ENCODE assay signal across 9 mouse cellular contexts in genomic region chr15:79326264-79326663, GRCm38 (mm10). TPM values are rescaled to one million over a fixed set of nuclear protein-coding genes. Genes with fewer than 3 reads are reported as not detected.
DNase-seq lines count a peak whose midpoint lies in the region; ATAC-seq and TF ChIP-seq lines count a peak whose summit lies in the region.
"Had no signal": no experiment of that assay in that cellular context is flagged by ENCODE, and none has a peak within 500 bp of the region (broad histone marks: within the 10 kb centered on the region; RNA-seq: fewer than 3 reads in every experiment).

No protein-coding gene starts in this region.

- H3K79me2 ChIP-seq in CH12.LX (replicated peaks; ENCODE audit: control insufficient read depth, extremely low read depth, insufficient read depth, poor library complexity, severe bottlenecking), result peaks cover 25% of the 10 kb centered on the region

- H3K9me3 ChIP-seq in CH12.LX (replicated peaks; ENCODE audit: low read length), result no peaks in the 10 kb centered on the region
- H3K9me3 ChIP-seq in intestine, embryonic 16.5 days (ENCODE audit: control insufficient read depth, low read length), result no peaks in the 10 kb centered on the region

- dilution Hi-C loops in CH12.LX (cut with MboI; ENCODE audit: extremely low pct_ligation_motif_present, extremely low pct_unique_long_range_greater_than_20kb, low sequenced_read_pairs), result no loop called here

- H3K36me3 ChIP-seq in CH12.LX (replicated peaks in 1 of 2; ENCODE audit: control insufficient read depth in 1 of 2, insufficient read depth in 1 of 2, low read length in 1 of 2), result peaks cover 0 to 3% of the 10 kb centered on the region in 2 experiments
- H3K36me3 ChIP-seq in intestine, embryonic 16.5 days (ENCODE audit: control insufficient read depth, insufficient read depth, low read length), result no peaks in the 10 kb centered on the region

- ATAC-seq in intestine, embryonic 16.5 days, result no peak
- no peak for ATAC-seq in megakaryocyte progenitor cell, adult 5-6 weeks (replicated peaks; ENCODE audit: poor library complexity)

- peak overlapping the region; percentile 97 for H3K27ac ChIP-seq in CH12.LX (ENCODE audit: insufficient read depth, low read depth)
- peak overlapping the region; percentile 97 for H3K27ac ChIP-seq in intestine, embryonic 16.5 days (ENCODE audit: low read length)

- no peak for TF ChIP-seq CTCF in CH12.LX (conservative IDR thresholded peaks at IDR 0.05 in 1 of 2, IDR thresholded peaks at IDR 0.05 in 1 of 2; ENCODE audit: low read depth in 2 of 2, low read length in 2 of 2)

- peak overlapping the region; percentile 31 to 91 (median 36) for H3K4me3 ChIP-seq in CH12.LX (replicated peaks in 1 of 3; ENCODE audit: low read depth in 2 of 3, low read length in 2 of 3, poor library complexity in 1 of 3)
- peak overlapping the region; percentile 70 for H3K4me3 ChIP-seq in intestine, embryonic 16.5 days (ENCODE audit: low read length)

- in situ Hi-C loops in CH12.LX (cut with MboI; ENCODE audit: low pct_ligation_motif_present, low pct_unique_long_range_greater_than_20kb, low sequenced_read_pairs), result loop anchor here (25.0 kb wide), 1 partner anchor 414 kb away; the partner anchor contains the start of gene Pdxp

- peak; percentile 27; the same call in 1 of the 2 replicates for TF ChIP-seq POLR2A in CH12.LX (IDR thresholded peaks at IDR 0.05; ENCODE audit: low read depth, low read length)

- 53% methylated on average over 4 of the region's 4 CpGs for WGBS in intestine, embryonic 16.5 days

- peaks cover 21 to 68% of the 10 kb centered on the region in 2 experiments for H3K4me1 ChIP-seq in CH12.LX (ENCODE audit: control insufficient read depth in 1 of 2, insufficient read depth in 2 of 2)
- peaks cover 36% of the 10 kb centered on the region for H3K4me1 ChIP-seq in intestine, embryonic 16.5 days (ENCODE audit: control insufficient read depth, insufficient read depth, low read length)

- no peak for TF ChIP-seq EP300 in CH12.LX (IDR thresholded peaks at IDR 0.05; ENCODE audit: low read length)

- no peaks in the 10 kb centered on the region for H3K27me3 ChIP-seq in CH12.LX (replicated peaks)
- H3K27me3 ChIP-seq in intestine, embryonic 16.5 days (replicated peaks; ENCODE audit: control insufficient read depth, insufficient read depth, low read length), result no peaks in the 10 kb centered on the region

- H3K9ac ChIP-seq in CH12.LX (ENCODE audit: insufficient read depth, low read depth), result peak overlapping the region; percentile 55
- H3K9ac ChIP-seq in intestine, embryonic 16.5 days (ENCODE audit: low read depth, low read length), result peak overlapping the region; percentile 58

- DNase-seq in embryo, embryonic 10.5 days (ENCODE audit: low spot score), result peak; percentile 8
- DNase-seq in embryo, embryonic 9.5 days (ENCODE audit: extremely low spot score), result no peak
- peak; percentile 49 for DNase-seq in CH12.LX (ENCODE audit: extremely low read depth)
- DNase-seq in lung, postnatal 10 days, result peak; percentile 73
- DNase-seq in ovary, postnatal 10 days (ENCODE audit: low spot score), result no peak
- no peak for DNase-seq in urinary bladder, postnatal 4 days (ENCODE audit: low spot score in 2 of 2)
- DNase-seq: heart, postnatal 14 days had no signal

- peak overlapping the region; percentile 95 for H3K4me2 ChIP-seq in CH12.LX (ENCODE audit: insufficient read depth, low read depth, poor library complexity, severe bottlenecking)
- H3K4me2 ChIP-seq in intestine, embryonic 16.5 days (ENCODE audit: low read depth, low read length), result peak overlapping the region; percentile 83

- no peak for TF ChIP-seq RAD21 in CH12.LX (IDR thresholded peaks at IDR 0.05; ENCODE audit: low read depth, low read length)

TF ChIP-seq in CH12.LX, 34 proteins besides CTCF, POLR2A, EP300 and RAD21:
- TF ChIP-seq MYC (IDR thresholded peaks at IDR 0.05; ENCODE audit: low read depth, low read length) (0 out of 2 replicates have a peak, but pooled peaks have one; percentile 28), SIN3A (IDR thresholded peaks at IDR 0.05; ENCODE audit: low read length) (no peak), MXI1 (IDR thresholded peaks at IDR 0.05; ENCODE audit: low read depth, low read length) (peak; percentile 63; the same call in 1 of the 2 replicates), NRF1 (IDR thresholded peaks at IDR 0.05; ENCODE audit: low read depth, low read length) (no peak)
TF ChIP-seq in CH12.LX: peak in this region for 2.

RNA-seq across cellular contexts. Expression of gene Pla2g6, which starts 1.9 kb away (rescaled TPM):
- total RNA-seq in CH12.LX (2012; rRNA removed) (18.7 and 20.9 TPM in 2 replicates), CH12.LX (2014; rRNA removed) (9.1 and 9.3 TPM in 2 replicates)
- 12.7 and 14.8 TPM in 2 replicates for polyA plus RNA-seq in CH12.LX (2012; ENCODE audit: insufficient read length, low read depth)
- polyA plus RNA-seq in intestine, embryonic 16.5 days (2015; fragmentation: Nextera tagmentation; extraction: Ambion mirVana), result 27.1 and 28.3 TPM in 2 replicates
- 6.9 and 8.4 TPM in 2 replicates for total RNA-seq in megakaryocyte progenitor cell, adult 5-6 weeks (2015)
- 6.6 and 6.9 TPM in 2 replicates for total RNA-seq in megakaryocyte progenitor cell, adult 5-6 weeks (2017)

RNA-seq across cellular contexts. Expression of gene Maff, which starts 20.2 kb away (rescaled TPM):
- total RNA-seq in CH12.LX (2012; rRNA removed), result 9.3 and 15.4 TPM in 2 replicates
- total RNA-seq in CH12.LX (2014; rRNA removed), result 7.6 and 9.2 TPM in 2 replicates
- polyA plus RNA-seq in CH12.LX (2012; ENCODE audit: insufficient read length, low read depth), result 9.7 and 10.5 TPM in 2 replicates
- polyA plus RNA-seq in intestine, embryonic 16.5 days (2015; fragmentation: Nextera tagmentation; extraction: Ambion mirVana), result 6.0 and 7.1 TPM in 2 replicates
- total RNA-seq in megakaryocyte progenitor cell, adult 5-6 weeks (2015), result 3.2 and 3.9 TPM in 2 replicates
- total RNA-seq in megakaryocyte progenitor cell, adult 5-6 weeks (2017), result 1.5 and 1.7 TPM in 2 replicates

RNA-seq across cellular contexts. Expression of gene Baiap2l2, which starts 40.9 kb away (rescaled TPM):
- total RNA-seq in CH12.LX (2012; rRNA removed), result 0.21 and 1.5 TPM in 2 replicates
- total RNA-seq in CH12.LX (2014; rRNA removed), result not detected in 2 replicates
- 0.84 and 1.2 TPM in 2 replicates for polyA plus RNA-seq in CH12.LX (2012; ENCODE audit: insufficient read length, low read depth)
- polyA plus RNA-seq in intestine, embryonic 16.5 days (2015; fragmentation: Nextera tagmentation; extraction: Ambion mirVana), result 13.6 and 17.9 TPM in 2 replicates
- 0.27 and 0.34 TPM in 2 replicates for total RNA-seq in megakaryocyte progenitor cell, adult 5-6 weeks (2015)
- not detected in 2 replicates for total RNA-seq in megakaryocyte progenitor cell, adult 5-6 weeks (2017)

Comparison
In these comparisons a context has a peak if more than half of its experiments do, and no peak if none do; other contexts are left out.
1. DNase-seq: peak in embryo, embryonic 10.5 days (single experiment), CH12.LX (single experiment) and lung, postnatal 10 days (single experiment); none in embryo, embryonic 9.5 days (single experiment), ovary, postnatal 10 days (single experiment) and urinary bladder, postnatal 4 days (0 of 2).